Mouse (Mus musculus) cortical plate, adult 2 months (tissue): ENCODE measurements around the gene Ganab. TPM values are rescaled to one million over a fixed set of nuclear protein-coding genes. Genes with fewer than 3 reads are reported as not detected.

ENCODE experiments used
- H3K27ac ChIP-seq: fragments of 200-500 bp; 2 replicates; pipeline ENCODE4 v1.5.1; 2012; ENCODE audit warnings: low read length, control low read depth, inconsistent platforms; ENCODE audit not compliant: insufficient read depth
- H3K4me1 ChIP-seq: fragments of 200-500 bp; 2 replicates; pipeline ENCODE4 v1.6.1; 2011; ENCODE audit warnings: low read length; ENCODE audit not compliant: control insufficient read depth, insufficient read depth
- H3K4me3 ChIP-seq: fragments of 200-500 bp; 2 replicates; pipeline ENCODE4 v1.5.1; 2011; ENCODE audit warnings: mild to moderate bottlenecking, low read length, control low read depth; ENCODE audit not compliant: insufficient read depth
- CTCF ChIP-seq: fragments of 200-500 bp; IDR thresholded peaks from 2 replicates; pipeline ENCODE4 v1.5.1; 2011; ENCODE audit warnings: mild to moderate bottlenecking, control low read depth, low read length; ENCODE audit not compliant: insufficient read depth; ENCODE audit errors: extremely low read depth
- POLR2A ChIP-seq: fragments of 200-500 bp; IDR thresholded peaks from 2 replicates; pipeline ENCODE4 v1.6.1; 2011; ENCODE audit warnings: mild to moderate bottlenecking, low read length, control low read depth; ENCODE audit not compliant: insufficient read depth; ENCODE audit errors: extremely low read depth
- polyA plus RNA-seq: library from polyadenylated mRNA; depleted of rRNA; stranded (reverse); fragments of >200 nt; gene quantifications from 2 replicates; pipeline ENCODE4 v1.2.3, GENCODE M21; 2012

Gene Ganab
- polyA plus RNA-seq, 1 experiment: 87.5 TPM

DNA sequence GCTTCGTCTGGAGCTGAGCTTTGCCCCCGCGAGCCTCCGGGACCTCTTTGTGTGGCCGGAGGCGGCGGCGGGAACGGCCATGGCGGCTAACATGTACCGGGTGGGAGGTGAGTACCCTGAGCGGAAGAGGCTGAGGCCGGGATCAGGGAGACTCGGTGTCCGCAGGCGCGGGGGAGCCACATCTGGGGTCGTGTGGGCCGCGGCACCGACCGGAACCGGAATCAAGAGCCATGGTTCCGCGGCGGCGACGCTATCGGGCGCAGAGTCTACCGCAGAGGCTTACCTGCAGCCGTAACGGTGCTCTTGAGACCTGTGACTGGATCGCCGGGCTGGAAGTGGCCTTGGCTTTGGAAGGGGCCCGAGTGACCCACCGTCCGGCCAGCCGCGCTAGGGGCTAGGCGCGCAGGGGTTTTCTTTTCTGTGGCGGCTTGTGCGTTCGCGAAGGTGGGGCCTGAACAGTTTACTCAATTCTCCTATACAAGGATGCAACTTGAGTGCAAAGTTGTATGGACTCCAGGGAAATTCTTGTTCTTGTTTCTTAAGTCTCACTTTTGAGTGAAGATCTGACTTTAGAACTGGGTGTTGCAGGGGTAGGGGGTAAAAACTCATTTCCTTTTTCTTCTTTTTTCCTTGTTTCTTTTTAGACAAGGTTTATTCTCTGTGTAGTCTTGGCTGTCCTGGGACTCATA, 44.5 kb downstream of the Ganab start:
- TF ChIP-seq POLR2A (no peak), CTCF (no peak)
- peak overlapping the region; percentile 93 for H3K27ac ChIP-seq
- peaks cover 3% of the 10 kb centered on the region; the same call in 1 of the 2 replicates for H3K4me1 ChIP-seq
- peak overlapping the region; percentile 93 for H3K4me3 ChIP-seq

DNA sequence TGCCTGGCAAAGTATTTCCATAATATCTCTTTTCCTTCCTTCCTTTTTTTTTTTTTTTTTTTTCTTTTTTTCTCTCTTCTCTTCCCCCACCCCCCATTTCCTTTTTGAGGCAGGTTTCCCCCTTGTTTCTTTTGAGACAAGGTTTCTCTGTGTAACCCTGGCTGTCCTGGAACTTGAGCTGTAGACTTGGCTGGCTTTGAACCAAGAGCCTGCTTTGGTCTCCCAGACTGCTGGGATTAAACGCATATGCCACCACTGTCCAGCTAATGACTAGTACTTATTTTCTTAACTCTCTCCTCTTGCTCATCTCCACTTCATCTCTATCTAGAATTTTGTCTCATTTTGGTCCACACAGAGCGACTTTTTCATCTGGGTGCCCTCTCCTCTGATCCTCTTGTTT, 45.2 kb downstream of the Ganab start:
- Histone ChIP-seq H3K27ac (no peak overlapping the region), H3K4me3 (peak overlapping the region; percentile 93; the same call in 1 of the 2 replicates), H3K4me1 (peaks cover 3% of the 10 kb centered on the region; the same call in 1 of the 2 replicates)
- TF ChIP-seq CTCF (no peak), POLR2A (no peak)

DNA sequence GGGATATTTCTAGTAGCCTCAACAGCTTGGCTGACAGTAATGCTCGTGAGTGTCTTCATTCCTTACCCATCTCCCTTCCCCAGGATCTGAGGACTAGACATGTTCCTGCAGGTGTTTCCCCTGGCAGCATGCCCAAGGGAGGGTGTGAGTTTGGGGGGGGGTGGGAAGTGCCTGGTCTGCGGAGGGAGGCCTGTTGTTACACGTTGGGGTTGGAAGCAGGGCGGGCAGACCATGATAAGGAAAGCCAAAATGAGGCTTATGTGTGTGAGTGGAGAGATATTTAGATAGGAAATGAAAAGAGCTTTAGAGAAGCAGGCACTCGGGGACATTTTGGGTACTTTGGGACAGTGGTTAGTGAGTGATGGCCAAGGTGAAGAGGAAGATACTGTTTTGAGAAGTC, 46.2 kb downstream of the Ganab start:
- TF ChIP-seq POLR2A (no peak), CTCF (no peak)
- H3K4me3 ChIP-seq: no peak overlapping the region

DNA sequence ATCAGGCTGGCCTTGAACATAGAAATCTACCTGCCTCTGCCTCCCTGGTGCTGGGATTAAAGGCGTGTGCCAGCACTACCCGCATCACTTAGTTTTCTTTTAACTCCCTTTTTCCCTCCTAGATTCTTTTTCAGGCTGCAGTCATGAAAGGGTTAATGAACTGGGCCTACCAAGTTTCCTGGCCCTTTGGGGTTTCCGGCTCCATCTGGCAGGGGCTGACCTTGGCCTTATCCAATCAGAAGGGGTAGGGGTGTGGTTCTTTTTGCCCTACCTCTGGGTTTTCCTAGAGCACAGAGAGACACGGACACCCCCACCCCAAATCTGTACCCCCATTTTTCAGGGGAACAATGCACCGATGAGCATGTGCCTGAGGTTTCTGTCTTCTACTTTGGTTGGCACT, 46.9 kb downstream of the Ganab start:
- H3K4me3 ChIP-seq: no peak overlapping the region
- H3K27ac ChIP-seq: no peak overlapping the region
- TF ChIP-seq CTCF: no peak
- no peak for TF ChIP-seq POLR2A
- H3K4me1 ChIP-seq: peaks cover 3% of the 10 kb centered on the region; the same call in 1 of the 2 replicates

More for the DNA sequence above, 46.2 kb downstream of the Ganab start:
- Histone ChIP-seq H3K4me1 (peaks cover 3% of the 10 kb centered on the region; the same call in 1 of the 2 replicates), H3K27ac (no peak overlapping the region)

DNA sequence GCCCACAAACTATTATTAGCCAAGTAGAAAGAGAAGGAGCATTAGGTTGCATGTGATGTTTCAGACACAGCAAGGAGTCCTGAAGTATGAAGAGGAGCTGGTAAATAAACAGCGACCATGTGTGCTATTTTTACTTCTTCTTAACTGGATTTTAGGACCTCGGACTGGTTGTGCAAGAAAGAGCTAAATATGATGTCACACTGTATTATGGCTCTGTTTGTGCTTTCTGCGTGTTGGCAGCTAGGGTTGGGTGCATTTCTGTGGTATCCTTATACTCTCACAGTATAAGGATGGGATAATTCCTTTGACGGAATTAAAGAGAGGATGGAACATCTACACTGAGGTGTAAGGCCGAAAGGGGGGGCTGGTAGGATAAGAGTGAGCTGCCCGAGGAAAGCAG, 47.4 kb downstream of the Ganab start:
- Histone ChIP-seq H3K4me1 (peaks cover 3% of the 10 kb centered on the region; the same call in 1 of the 2 replicates), H3K27ac (no peak overlapping the region), H3K4me3 (no peak overlapping the region)
- TF ChIP-seq CTCF (no peak), POLR2A (no peak)

DNA sequence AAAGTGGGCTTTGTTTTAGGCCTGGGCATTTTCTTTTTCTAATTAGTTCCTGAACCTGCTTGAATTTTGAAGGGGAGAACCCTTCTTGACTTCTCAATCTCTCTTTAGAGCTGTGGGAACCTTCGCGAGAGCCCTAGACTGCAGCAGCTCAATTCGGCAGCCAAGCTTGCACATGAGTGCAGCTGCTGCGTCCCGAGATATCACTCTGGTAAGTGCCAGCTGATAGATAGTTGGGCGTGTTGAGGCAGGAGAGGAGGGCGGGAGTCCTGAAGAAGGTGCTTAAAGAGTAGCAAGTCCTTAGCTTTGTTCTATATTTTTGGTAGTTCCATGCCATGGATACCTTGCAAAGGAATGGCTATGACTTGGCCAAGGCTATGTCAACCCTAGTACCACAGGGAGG, 49.1 kb downstream of the Ganab start:
- TF ChIP-seq CTCF (no peak), POLR2A (no peak)
- no peak overlapping the region for H3K4me3 ChIP-seq
- H3K27ac ChIP-seq: no peak overlapping the region
- H3K4me1 ChIP-seq: peaks cover 3% of the 10 kb centered on the region; the same call in 1 of the 2 replicates

DNA sequence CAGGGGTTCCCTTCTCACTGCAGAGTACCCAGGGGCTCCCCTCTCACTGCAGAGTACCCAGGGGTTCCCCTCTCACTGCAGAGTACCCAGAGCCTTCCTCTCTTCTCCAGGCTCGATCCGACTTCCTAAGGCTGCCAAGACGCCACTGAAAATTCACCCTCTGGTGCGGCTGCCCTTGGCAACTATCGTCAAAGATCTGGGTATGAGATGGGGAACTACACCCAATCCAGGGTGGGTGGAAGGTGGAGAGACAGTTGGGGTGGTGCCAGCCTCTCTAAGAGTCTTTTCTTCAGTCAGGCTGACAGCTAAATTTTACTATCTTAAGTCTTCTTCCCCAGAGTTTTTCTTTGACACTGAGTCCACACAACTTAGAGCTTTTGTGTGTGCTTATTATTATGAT, 52.3 kb downstream of the Ganab start:
- Histone ChIP-seq H3K27ac (no peak overlapping the region), H3K4me1 (peaks cover 2% of the 10 kb centered on the region; the same call in 1 of the 2 replicates), H3K4me3 (no peak overlapping the region)
- no peak for TF ChIP-seq CTCF
- TF ChIP-seq POLR2A: no peak

DNA sequence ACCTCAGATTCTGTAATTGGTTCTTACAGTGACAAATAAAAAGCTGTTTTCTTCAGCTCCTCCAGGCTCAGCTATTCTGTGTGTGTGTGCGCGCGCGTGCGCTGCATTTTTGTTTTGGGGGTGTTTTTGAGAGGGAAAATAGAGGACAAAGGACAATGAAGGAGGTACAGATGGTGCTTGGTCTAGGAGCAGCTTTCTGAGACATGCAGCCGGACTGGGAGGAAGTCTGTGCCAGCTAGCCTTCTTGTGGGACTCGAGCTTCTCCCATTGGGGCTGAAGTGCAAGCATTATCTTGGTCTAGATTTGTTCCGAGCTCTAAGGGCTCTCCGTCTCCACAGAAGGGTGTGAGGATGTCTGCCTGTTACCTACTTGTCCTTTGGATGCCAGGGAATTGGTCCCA, 54.4 kb downstream of the Ganab start:
- peaks cover 2% of the 10 kb centered on the region; the same call in 1 of the 2 replicates for H3K4me1 ChIP-seq
- no peak overlapping the region for H3K4me3 ChIP-seq
- H3K27ac ChIP-seq: no peak overlapping the region
- no peak for TF ChIP-seq CTCF
- no peak for TF ChIP-seq POLR2A

DNA sequence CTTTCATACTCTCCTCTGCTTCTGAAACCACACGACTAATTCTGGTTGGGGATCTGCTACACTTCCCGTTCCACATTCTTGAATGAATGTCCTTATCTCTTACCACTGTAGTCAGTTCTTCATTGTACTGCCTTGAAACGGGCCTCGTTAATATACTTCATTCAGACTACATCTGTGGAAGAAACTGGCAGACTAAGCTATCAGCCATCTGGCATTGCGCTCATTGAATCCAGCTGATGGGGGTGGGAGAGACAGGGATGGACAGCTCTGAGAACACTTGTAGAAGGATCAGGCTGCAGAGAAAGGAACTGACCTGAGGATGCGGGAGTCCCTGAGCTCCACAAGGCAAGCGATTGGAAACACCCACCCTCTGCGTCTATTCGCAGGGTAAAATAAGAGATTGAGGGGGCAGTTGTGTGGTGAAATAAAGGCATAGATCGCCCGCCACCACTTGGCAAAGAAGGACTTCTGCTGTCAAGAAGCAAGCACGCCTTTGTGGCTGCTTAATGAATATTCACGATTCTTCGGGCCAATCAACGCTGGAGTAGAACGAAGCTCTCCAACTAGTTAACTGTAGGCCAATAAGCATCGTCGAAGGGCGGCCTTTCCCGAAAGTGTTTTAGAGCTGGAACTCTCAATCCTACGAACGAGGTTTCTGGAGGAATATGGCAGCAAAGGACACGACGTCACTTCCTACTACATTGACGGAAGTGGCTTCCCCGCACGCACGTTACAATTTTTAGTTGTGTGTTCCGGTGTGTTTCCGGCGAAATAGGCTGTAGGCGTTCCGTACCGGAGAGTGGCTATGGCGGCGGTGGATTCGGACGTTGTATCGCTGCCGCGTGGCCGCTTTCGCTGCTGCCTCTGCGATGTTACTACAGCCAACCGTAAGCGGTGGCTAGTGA, 55.5 kb downstream of the Ganab start, which contains the start of gene Tut1:
TSS of gene Tut1 (plus strand) at position 713 of the 905 bp plus-strand sequence.
- peak within 1 kb of the TSS; percentile 65 for H3K4me3 ChIP-seq
- H3K27ac ChIP-seq: no peak within 1 kb of the TSS
- TF ChIP-seq CTCF (no peak), POLR2A (peak; percentile 38)
- peaks cover 2% of the 10 kb centered on the region; the same call in 1 of the 2 replicates for H3K4me1 ChIP-seq

DNA sequence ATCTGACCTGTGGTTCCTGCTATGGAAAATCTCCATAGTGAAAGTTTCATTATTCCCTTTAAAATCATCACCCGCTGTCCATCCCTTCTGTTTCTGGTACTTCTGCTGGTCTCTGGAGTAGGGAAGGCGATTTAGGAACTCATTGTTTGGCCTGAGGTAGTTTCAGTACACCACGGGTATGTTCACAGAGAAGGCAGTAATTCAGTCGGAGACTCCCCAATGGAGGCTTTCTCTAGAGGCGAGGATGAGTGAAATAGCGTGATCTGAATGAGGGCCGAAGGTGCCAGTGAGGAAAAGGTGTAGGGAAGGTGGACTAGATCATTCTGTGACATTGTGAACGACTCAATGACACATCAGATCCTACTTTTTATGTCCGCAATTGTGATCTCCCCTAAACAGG, 56.3 kb downstream of the Ganab start:
- Histone ChIP-seq H3K4me1 (peaks cover 2% of the 10 kb centered on the region; the same call in 1 of the 2 replicates), H3K4me3 (peak overlapping the region; percentile 65), H3K27ac (no peak overlapping the region)
- TF ChIP-seq POLR2A (no peak), CTCF (no peak)
